Mouse (Mus musculus) embryonic fibroblast, embryonic 13.5 days (primary cell): Measurements from ENCODE around the gene Aloxe3. TPM values are rescaled to one million over a fixed set of nuclear protein-coding genes. Genes with fewer than 3 reads are reported as not detected.

ENCODE experiments used
- H3K27ac ChIP-seq: 2 replicates; pipeline ENCODE4 v1.5.1; 2012; ENCODE audit warnings: low read length, control low read depth, inconsistent platforms; ENCODE audit not compliant: insufficient read depth
- H3K4me1 ChIP-seq: 2 replicates; pipeline ENCODE4 v1.6.1; 2011; ENCODE audit warnings: low read length; ENCODE audit not compliant: control insufficient read depth, insufficient read depth
- H3K4me3 ChIP-seq: 2 replicates; pipeline ENCODE4 v1.5.1; 2011; ENCODE audit warnings: mild to moderate bottlenecking, control low read depth, low read length; ENCODE audit not compliant: insufficient read depth
- CTCF ChIP-seq: IDR thresholded peaks from 2 replicates; pipeline ENCODE4 v1.5.1; 2011; ENCODE audit warnings: mild to moderate bottlenecking, control low read depth, low read length, moderate library complexity, borderline replicate concordance; ENCODE audit not compliant: insufficient read depth
- POLR2A ChIP-seq: IDR thresholded peaks from 2 replicates; pipeline ENCODE4 v1.6.1; 2011; ENCODE audit warnings: low read depth, mild to moderate bottlenecking, control low read depth, low read length, moderate library complexity
- polyA plus RNA-seq: library from polyadenylated mRNA; stranded (reverse); fragments of >200 nt; gene quantifications from 2 replicates; pipeline ENCODE4 v1.2.4, GENCODE M21; 2011; ENCODE audit warnings: low read depth; ENCODE audit not compliant: missing spikeins, insufficient read length

The Aloxe3 gene
- polyA plus RNA-seq, 1 experiment, result not detected

DNA sequence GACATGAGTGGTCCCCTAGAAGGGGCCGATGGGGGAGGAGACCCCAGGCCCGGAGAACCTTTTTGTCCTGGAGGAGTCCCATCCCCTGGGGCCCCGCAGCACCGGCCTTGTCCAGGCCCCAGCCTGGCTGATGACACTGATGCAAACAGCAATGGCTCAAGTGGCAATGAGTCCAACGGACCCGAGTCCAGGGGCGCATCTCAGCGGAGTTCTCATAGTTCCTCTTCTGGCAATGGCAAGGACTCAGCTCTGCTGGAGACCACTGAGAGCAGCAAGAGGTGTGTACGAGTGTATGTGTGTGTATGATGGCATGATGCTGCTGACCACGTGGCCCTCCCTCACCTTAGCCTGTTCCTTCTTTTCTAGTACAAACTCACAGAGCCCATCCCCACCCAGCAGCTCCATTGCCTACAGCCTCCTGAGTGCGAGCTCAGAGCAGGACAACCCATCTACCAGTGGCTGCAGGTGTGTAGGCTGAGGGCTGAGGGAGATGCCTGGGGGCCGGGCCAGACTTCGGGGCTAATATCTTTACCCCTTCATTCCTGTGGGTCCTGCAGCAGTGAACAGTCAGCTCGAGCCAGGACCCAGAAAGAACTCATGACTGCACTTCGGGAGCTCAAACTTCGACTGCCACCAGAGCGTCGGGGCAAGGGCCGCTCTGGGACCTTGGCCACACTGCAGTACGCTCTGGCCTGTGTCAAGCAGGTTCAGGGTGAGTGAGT is 24.9 kb upstream of the Aloxe3 start:
- TF ChIP-seq CTCF (no peak), POLR2A (no peak)
- H3K4me3 ChIP-seq, result peak overlapping the region; percentile 50; the same call in 1 of the 2 replicates
- peaks cover 12% of the 10 kb centered on the region for H3K4me1 ChIP-seq
- H3K27ac ChIP-seq, result peak overlapping the region; percentile 34; the same call in 1 of the 2 replicates

DNA sequence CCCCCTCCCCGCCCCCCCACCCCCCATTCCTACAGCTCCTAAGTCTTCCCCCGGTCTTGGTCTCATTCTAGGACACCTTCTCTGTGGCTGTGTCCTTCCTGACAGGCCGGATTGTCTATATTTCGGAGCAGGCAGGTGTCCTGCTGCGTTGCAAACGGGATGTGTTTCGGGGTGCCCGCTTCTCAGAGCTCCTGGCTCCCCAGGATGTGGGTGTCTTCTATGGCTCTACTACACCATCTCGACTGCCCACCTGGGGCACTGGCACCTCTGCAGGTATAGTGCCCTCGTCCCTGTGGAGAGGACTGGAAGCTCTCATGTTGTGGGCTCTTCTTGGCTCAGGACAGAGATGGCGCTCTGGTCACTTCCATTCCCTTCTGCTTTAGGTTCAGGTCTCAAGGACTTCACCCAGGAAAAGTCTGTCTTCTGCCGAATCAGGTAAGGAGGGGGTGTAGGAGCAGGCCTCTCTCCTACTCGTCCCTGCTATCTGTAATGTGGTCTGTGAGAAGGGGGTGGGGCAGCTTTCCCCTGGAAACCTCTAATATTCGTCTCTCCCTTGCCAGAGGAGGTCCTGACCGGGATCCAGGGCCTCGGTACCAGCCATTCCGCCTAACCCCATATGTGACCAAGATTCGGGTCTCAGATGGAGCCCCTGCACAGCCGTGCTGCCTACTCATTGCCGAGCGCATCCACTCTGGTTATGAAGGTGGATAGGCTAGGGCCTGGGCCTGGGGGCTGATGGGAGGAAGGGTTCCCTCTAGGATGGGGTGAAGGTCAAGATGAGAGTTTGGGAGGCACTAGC is 23.9 kb upstream of the Aloxe3 start:
- H3K4me3 ChIP-seq, result no peak overlapping the region
- TF ChIP-seq CTCF, result no peak

DNA sequence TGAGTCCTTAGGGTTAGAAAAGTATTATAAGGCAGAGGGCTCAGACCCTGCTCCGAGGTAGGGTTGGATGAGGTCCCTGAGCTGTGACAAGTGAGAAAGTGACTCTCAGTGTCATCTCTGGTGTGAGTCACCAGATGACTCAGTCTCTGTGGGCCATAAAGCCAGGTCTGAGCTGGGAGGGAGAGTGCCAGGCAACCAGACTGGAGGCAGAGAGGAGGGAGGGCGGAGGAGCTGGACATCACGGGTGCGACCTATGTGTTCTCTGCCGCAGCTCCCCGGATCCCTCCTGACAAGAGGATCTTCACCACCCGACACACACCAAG is 23.3 kb upstream of the Aloxe3 start:
- Histone ChIP-seq H3K27ac (no peak overlapping the region), H3K4me3 (no peak overlapping the region), H3K4me1 (peaks cover 12% of the 10 kb centered on the region)
- TF ChIP-seq POLR2A (no peak), CTCF (no peak)

More for the DNA sequence above, 23.9 kb upstream of the Aloxe3 start:
- Histone ChIP-seq H3K4me1 (peaks cover 12% of the 10 kb centered on the region), H3K27ac (no peak overlapping the region)

DNA sequence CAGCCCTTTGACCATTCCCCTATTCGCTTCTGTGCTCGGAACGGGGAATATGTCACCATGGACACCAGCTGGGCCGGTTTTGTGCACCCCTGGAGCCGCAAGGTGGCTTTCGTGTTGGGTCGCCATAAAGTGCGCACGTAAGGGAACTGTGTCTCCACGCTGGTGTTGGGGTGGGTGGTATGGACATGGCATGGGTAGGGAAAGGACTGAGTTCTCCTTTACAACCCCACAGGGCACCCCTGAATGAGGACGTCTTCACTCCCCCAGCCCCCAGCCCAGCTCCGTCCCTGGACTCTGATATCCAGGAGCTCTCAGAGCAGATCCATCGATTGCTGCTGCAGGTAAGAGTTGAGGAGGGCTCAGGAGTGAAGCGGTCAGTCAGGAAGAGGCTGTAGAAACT is 22.6 kb upstream of the Aloxe3 start:
- H3K27ac ChIP-seq, result no peak overlapping the region
- peaks cover 8% of the 10 kb centered on the region for H3K4me1 ChIP-seq
- H3K4me3 ChIP-seq, result no peak overlapping the region
- TF ChIP-seq POLR2A (no peak), CTCF (no peak)

DNA sequence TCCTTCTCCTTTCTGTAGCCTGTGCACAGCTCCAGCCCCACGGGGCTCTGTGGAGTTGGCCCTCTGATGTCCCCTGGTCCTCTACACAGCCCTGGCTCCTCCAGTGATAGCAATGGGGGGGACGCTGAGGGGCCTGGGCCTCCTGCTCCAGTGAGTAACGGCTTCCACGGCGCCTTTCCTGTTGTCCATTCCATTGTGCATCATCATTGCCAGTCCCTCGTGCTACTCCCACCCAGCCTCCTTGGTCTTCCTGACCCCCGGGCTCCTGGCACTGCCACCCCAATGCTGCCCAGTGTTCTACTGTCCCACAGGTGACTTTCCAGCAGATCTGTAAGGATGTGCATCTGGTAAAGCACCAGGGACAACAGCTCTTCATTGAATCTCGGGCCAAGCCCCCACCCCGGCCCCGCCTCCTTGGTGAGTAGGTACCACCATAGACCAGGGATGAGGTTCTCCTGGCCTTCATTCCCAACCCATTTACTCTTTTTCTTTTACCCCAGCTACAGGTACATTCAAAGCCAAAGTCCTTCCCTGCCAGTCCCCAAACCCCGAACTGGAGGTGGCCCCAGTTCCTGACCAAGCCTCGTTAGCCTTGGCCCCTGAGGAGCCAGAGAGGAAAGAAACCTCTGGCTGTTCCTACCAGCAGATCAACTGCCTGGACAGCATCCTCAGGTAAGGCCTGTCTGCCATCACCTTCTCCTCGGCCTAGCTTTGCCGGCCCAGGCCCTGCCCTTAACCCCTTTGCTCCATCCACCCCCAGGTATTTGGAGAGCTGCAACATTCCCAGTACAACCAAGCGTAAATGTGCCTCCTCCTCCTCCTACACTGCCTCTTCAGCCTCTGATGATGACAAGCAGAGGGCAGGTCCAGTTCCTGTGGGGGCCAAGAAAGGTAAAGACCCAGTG is 21.9 kb upstream of the Aloxe3 start:
- no peak for TF ChIP-seq POLR2A
- no peak for TF ChIP-seq CTCF
- H3K27ac ChIP-seq, result no peak overlapping the region
- H3K4me3 ChIP-seq, result no peak overlapping the region
- peaks cover 4% of the 10 kb centered on the region for H3K4me1 ChIP-seq

DNA sequence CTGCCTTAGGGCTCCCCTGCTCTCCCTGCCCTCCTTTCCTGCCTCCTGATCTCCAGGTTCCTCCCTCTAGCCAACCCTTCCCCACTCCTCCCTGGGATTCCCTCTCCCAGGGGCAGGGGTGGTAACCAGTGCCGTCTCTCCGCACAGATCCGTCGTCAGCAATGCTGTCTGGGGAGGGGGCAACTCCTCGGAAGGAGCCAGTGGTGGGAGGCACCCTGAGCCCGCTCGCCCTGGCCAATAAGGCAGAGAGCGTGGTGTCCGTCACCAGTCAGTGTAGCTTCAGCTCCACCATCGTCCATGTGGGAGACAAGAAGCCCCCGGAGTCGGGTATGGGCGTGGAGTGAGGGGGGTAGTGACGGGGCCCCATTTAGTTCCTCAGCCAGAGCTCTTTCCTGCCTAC is 21.2 kb upstream of the Aloxe3 start:
- H3K4me3 ChIP-seq, result no peak overlapping the region
- TF ChIP-seq CTCF (no peak), POLR2A (no peak)
- no peak overlapping the region for H3K27ac ChIP-seq
- peaks cover 4% of the 10 kb centered on the region for H3K4me1 ChIP-seq

DNA sequence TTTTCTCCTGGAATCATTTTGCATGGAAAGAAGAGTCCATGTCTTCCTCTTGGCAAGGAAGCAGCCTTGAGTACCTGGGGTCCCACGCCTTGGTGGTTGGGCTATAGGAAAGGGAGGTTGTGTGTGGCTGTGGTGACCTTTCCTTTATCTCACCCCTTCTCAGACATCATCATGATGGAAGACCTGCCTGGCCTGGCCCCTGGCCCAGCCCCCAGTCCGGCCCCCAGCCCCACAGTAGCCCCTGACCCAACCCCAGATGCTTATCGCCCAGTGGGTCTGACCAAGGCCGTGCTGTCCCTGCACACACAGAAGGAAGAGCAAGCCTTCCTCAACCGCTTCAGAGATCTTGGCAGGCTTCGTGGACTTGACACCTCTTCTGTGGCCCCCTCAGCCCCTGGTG is 20.5 kb upstream of the Aloxe3 start:
- H3K4me3 ChIP-seq, result no peak overlapping the region
- no peak overlapping the region for H3K27ac ChIP-seq
- H3K4me1 ChIP-seq, result peaks cover 4% of the 10 kb centered on the region
- no peak for TF ChIP-seq POLR2A
- TF ChIP-seq CTCF, result no peak

DNA sequence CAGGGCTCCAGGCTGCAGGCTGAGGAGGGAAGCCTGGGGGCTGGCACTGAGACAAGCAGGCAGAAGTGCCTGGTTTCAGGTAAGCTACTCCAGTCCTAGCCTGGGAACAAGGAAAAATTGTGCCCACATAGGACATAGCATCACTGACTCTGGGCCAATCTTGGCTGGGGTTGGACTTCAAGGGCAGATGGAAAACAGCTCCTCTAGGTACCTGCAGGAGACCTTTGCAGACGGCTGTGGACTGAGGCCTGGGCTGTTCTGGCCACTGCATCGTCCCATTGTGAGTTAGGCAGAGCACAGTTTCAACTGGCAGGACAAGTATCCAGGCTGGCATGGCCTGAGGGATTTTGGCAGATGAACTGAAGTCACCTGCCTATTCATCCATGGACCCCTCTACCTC is 19.9 kb upstream of the Aloxe3 start:
- peaks cover 1% of the 10 kb centered on the region for H3K4me1 ChIP-seq
- no peak overlapping the region for H3K4me3 ChIP-seq
- no peak for TF ChIP-seq CTCF
- no peak for TF ChIP-seq POLR2A
- no peak overlapping the region for H3K27ac ChIP-seq

DNA sequence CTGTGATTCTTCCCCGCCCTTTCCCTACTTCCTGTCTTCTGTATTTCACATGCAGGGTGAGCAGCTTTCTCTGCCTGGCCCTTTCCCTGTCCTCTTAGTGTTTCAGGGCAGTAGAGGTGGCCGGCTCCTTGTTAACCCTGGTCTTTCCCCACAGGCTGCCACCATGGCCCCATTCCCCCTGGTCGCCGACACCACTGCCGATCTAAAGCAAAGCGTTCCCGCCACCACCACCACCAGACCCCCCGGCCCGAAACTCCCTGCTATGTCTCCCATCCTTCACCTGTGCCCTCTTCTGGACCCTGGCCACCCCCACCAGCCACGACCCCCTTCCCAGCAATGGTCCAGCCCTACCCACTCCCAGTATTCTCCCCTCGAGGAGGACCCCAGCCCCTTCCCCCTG is 19.4 kb upstream of the Aloxe3 start:
- no peak overlapping the region for H3K4me3 ChIP-seq
- H3K4me1 ChIP-seq, result peaks cover under 1% of the 10 kb centered on the region; the same call in 1 of the 2 replicates
- H3K27ac ChIP-seq, result no peak overlapping the region
- TF ChIP-seq POLR2A, result no peak
- no peak for TF ChIP-seq CTCF
